Mouse (Mus musculus) liver, embryonic 14.5 days (tissue): Measurements from ENCODE around the gene Plekhm2. TPM values are rescaled to one million over a fixed set of nuclear protein-coding genes. Genes with fewer than 3 reads are reported as not detected.

ENCODE experiments used
- ATAC-seq: fragments of 200-750 bp; cut with Nextera tagmentation; 2 replicates; pipeline ENCODE4 v1.8.0; 2017; ENCODE audit warnings: moderate number of reproducible peaks, mild to moderate bottlenecking, moderate library complexity; ENCODE audit not compliant: insufficient read depth
- DNase-seq, 3 experiments: peaks; one replicate each; pipeline ENCODE4 v3.0.0-alpha.2; 2012 to 2013; ENCODE audit warnings: low read depth in 3 of 3, low spot score in 3 of 3
- H3K27ac ChIP-seq: fragments of 300-500 bp; sonication (generic); 2 replicates; pipeline ENCODE4 v1.5.1; 2014; ENCODE audit warnings: moderate library complexity, mild to moderate bottlenecking, control low read depth, inconsistent platforms
- H3K27me3 ChIP-seq: fragments of 300-500 bp; sonication (generic); 2 replicates; pipeline ENCODE4 v1.6.1; 2014; ENCODE audit warnings: mild to moderate bottlenecking, low read length, moderate library complexity; ENCODE audit not compliant: control insufficient read depth, insufficient read depth
- H3K36me3 ChIP-seq: fragments of 300-500 bp; sonication (generic); replicated peaks from 2 replicates; pipeline ENCODE4 v1.6.1; 2014; ENCODE audit warnings: low read depth; ENCODE audit not compliant: control insufficient read depth, insufficient read depth
- H3K4me1 ChIP-seq, 2 experiments: fragments of 200-500 bp in 1 of 2; fragments of 300-500 bp in 1 of 2; sonication (generic) in 1 of 2; replicated peaks; 2 replicates each; pipeline ENCODE4 v1.6.1; 2012 to 2014; ENCODE audit warnings: antibody characterized with exemption in 1 of 2, inconsistent platforms in 1 of 2, low read length in 1 of 2; ENCODE audit not compliant: control insufficient read depth in 2 of 2, insufficient read depth in 2 of 2
- H3K4me2 ChIP-seq: fragments of 300-500 bp; sonication (generic); 2 replicates; pipeline ENCODE4 v1.6.1; 2014; ENCODE audit warnings: low read depth, mild to moderate bottlenecking, control low read depth, moderate library complexity
- H3K4me3 ChIP-seq, 2 experiments: fragments of 200-500 bp in 1 of 2; fragments of 300-500 bp in 1 of 2; sonication (generic) in 1 of 2; 2 replicates each; pipeline ENCODE4 v1.5.1; 2012 to 2014; ENCODE audit warnings: low read depth in 2 of 2, low read length in 2 of 2, mild to moderate bottlenecking in 2 of 2, control low read depth in 1 of 2, inconsistent platforms in 1 of 2, moderate library complexity in 1 of 2; ENCODE audit not compliant: insufficient read depth in 1 of 2
- H3K9ac ChIP-seq: fragments of 300-500 bp; sonication (generic); replicated peaks from 2 replicates; pipeline ENCODE4 v1.6.1; 2014; ENCODE audit warnings: mild to moderate bottlenecking, control low read depth, moderate library complexity
- H3K9me3 ChIP-seq: fragments of 300-500 bp; sonication (generic); 2 replicates; pipeline ENCODE4 v1.6.1; 2016; ENCODE audit warnings: low read length, mixed read lengths; ENCODE audit not compliant: control insufficient read depth
- CTCF ChIP-seq: IDR thresholded peaks from 2 replicates; pipeline ENCODE4 v1.5.1; 2016; ENCODE audit warnings: antibody characterized with exemption, low read depth, control low read depth
- EP300 ChIP-seq: IDR thresholded peaks from 2 replicates; pipeline ENCODE4 v1.6.1; 2016; ENCODE audit warnings: antibody characterized with exemption, low read depth
- WGBS: fragments of 180-500 bp; shearing (Covaris S2); extraction: QIAGEN DNeasy Blood & Tissue Kit; methylation state at CpG from one replicate; pipeline ENCODE4 v1.1.7; 2014; ENCODE audit not compliant: insufficient replicate concordance; 5-methylcytosine and 5-hydroxymethylcytosine counted together
- polyA plus RNA-seq, 2 experiments: library from polyadenylated mRNA; depleted of rRNA in 1 of 2; stranded (reverse) in 1 of 2; unstranded in 1 of 2; fragments of >200 nt; fragmentation: Nextera tagmentation in 1 of 2; extraction: Ambion mirVana in 1 of 2; gene quantifications; 2 replicates each; pipeline versions ENCODE4 v1.2.1 to v1.2.3; 2012 to 2014

Plekhm2 gene
- polyA plus RNA-seq, 2 experiments = 0.33 to 4.5 TPM

- no peaks in the 10 kb centered on the region for H3K36me3 ChIP-seq
- H3K4me3 ChIP-seq = no peak overlapping the region
- DNase-seq = no peak
- no peaks in the 10 kb centered on the region for H3K9me3 ChIP-seq
- 38% methylated on average over 12 of the region's 12 CpGs for WGBS
- ATAC-seq = no peak
- H3K27ac ChIP-seq = no peak overlapping the region
- no peak overlapping the region for H3K9ac ChIP-seq
- H3K4me1 ChIP-seq = peaks cover 0 to 8% of the 10 kb centered on the region in 2 experiments; a peak in 2 of 4 replicates
- no peak overlapping the region for H3K4me2 ChIP-seq
- no peak for TF ChIP-seq CTCF
- TF ChIP-seq EP300 = no peak
- no peaks in the 10 kb centered on the region for H3K27me3 ChIP-seq
Observed at GRCm38 (mm10) chr4:141655908-141656608, 8.6 kb downstream of the Plekhm2 start.

DNA sequence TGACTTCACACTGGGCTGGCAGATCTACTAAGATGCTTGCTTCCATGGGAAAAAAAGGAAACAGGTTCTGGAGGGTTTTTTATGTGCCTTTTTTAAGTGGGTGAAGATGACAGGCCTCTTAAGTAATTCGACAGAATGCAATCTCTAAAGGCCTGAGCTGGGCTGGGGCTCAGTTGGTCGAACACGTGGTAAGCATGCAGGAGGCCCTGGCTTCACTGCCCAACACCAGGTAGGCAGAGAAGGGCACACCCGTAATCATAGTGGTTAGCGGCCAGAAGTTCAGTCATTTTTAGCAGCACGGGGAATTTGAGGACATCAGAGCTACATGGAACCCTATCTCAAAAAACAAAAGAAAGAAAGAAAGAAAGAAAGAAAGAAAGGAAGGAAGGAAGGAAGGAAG lies 10.2 kb downstream of the Plekhm2 start:
- H3K4me3 ChIP-seq = no peak overlapping the region
- no peaks in the 10 kb centered on the region for H3K36me3 ChIP-seq
- H3K9me3 ChIP-seq = no peaks in the 10 kb centered on the region
- no peaks in the 10 kb centered on the region for H3K27me3 ChIP-seq
- H3K4me1 ChIP-seq = peaks cover 0 to 8% of the 10 kb centered on the region in 2 experiments; a peak in 2 of 4 replicates
- no peak overlapping the region for H3K4me2 ChIP-seq
- DNase-seq = no peak
- no peak for ATAC-seq
- no peak overlapping the region for H3K9ac ChIP-seq
- TF ChIP-seq CTCF (no peak), EP300 (no peak)
- H3K27ac ChIP-seq = no peak overlapping the region
- WGBS = 78% methylated on average over 6 of the region's 6 CpGs

DNA sequence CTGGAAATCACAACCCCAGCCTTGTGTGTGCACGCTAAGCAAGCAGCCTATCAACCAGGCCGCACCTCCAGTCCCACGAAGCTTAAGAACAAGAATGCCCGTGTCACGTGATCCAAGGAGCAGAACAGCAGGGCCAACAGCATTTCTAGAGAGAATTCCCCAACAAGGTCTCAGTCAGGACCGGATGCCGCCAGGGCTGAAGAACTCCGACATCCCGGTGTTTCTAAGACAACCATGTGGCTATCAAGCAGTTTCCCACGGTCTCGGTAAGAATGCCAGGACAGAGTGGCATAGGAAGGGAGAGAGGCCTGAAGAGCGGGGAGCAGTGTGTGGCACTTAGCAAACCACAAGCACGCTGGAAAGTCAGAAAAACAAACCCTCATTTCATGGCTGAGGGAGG lies 10.9 kb downstream of the Plekhm2 start:
- Histone ChIP-seq H3K9me3 (no peaks in the 10 kb centered on the region), H3K4me2 (no peak overlapping the region), H3K4me3 (no peak overlapping the region), H3K27ac (no peak overlapping the region), H3K27me3 (no peaks in the 10 kb centered on the region), H3K36me3 (no peaks in the 10 kb centered on the region), H3K9ac (no peak overlapping the region), H3K4me1 (peaks cover 0 to 8% of the 10 kb centered on the region in 2 experiments; a peak in 2 of 4 replicates)
- WGBS = 81% methylated on average over 13 of the region's 13 CpGs
- no peak for ATAC-seq
- DNase-seq = no peak
- no peak for TF ChIP-seq CTCF

DNA sequence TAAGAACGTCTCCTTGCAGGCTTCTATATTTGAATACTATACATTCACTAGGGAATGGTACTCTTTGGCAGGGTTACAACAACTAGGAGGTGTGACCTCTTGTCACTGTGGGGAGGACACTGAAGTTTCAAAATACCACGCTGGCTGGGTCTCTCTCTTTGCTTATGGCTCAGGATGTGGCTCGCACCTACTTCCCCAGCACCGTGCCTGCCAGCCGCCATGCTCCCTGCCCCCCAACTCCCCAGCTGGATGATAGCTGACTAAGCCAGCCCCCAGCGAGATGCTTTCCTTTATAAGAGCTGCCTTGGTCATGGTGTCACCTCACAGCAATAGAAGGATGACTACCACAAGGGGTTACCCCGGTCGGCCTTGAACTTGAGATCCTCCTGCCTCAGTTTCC lies 11.7 kb downstream of the Plekhm2 start:
- H3K4me2 ChIP-seq = no peak overlapping the region
- TF ChIP-seq EP300 = no peak
- TF ChIP-seq CTCF = no peak
- WGBS = 57% methylated on average over 8 of the region's 8 CpGs
- no peak overlapping the region for H3K4me3 ChIP-seq
- H3K27ac ChIP-seq = no peak overlapping the region
- no peaks in the 10 kb centered on the region for H3K36me3 ChIP-seq
- ATAC-seq (no peak), DNase-seq (no peak)
- no peak overlapping the region for H3K9ac ChIP-seq
- no peaks in the 10 kb centered on the region for H3K9me3 ChIP-seq
- H3K4me1 ChIP-seq = peaks cover 0 to 8% of the 10 kb centered on the region in 2 experiments; a peak in 2 of 4 replicates
- no peaks in the 10 kb centered on the region for H3K27me3 ChIP-seq

DNA sequence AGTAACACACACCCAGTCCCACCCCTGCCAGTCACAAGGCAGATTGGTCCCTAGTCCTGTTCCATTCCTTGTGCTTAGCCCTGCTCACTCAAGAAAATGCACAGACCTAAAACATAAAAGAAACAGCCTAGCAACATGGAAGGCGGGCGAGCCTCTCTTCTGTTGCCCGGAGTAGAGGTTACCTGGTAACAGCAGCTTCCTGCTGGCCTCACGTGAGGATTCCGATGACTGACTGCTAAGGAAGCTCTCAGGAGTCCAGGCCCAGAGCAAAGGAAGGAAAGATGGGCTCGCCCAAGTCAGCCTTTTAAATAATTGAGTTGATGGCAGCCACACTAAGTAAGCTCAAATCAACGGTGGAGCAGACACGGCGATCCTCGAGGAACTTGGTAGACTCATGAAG lies 12.8 kb downstream of the Plekhm2 start:
- Histone ChIP-seq H3K27me3 (no peaks in the 10 kb centered on the region), H3K9ac (no peak overlapping the region), H3K4me2 (no peak overlapping the region), H3K4me3 (no peak overlapping the region), H3K36me3 (no peaks in the 10 kb centered on the region), H3K27ac (no peak overlapping the region), H3K4me1 (peaks cover 0 to 7% of the 10 kb centered on the region in 2 experiments; a peak in 2 of 4 replicates), H3K9me3 (no peaks in the 10 kb centered on the region)
- no peak for TF ChIP-seq CTCF
- no peak for TF ChIP-seq EP300
- 72% methylated on average over 10 of the region's 10 CpGs for WGBS
- ATAC-seq = no peak
- no peak for DNase-seq
